Mouse (Mus musculus) G1E (cell line): ENCODE data around the gene Slc9a8. TPM values are rescaled to one million over a fixed set of nuclear protein-coding genes. Genes with fewer than 3 reads are reported as not detected.

ENCODE experiments used
- ATAC-seq: 2 replicates; pipeline ENCODE4 v1.8.0; 2016; ENCODE audit warnings: mild to moderate bottlenecking; ENCODE audit not compliant: insufficient number of reproducible peaks, poor library complexity, low FRiP score, severe bottlenecking; ENCODE audit errors: extremely low read depth
- DNase-seq: peaks from one replicate; pipeline ENCODE4 v3.0.0; 2012; ENCODE audit warnings: low spot score
- H3K27me3 ChIP-seq: 2 replicates; pipeline ENCODE4 v1.6.1; 2012; ENCODE audit warnings: mild to moderate bottlenecking, low read length, inconsistent platforms; ENCODE audit not compliant: insufficient read depth
- H3K36me3 ChIP-seq: replicated peaks from 2 replicates; pipeline ENCODE3; 2012; ENCODE audit warnings: mild to moderate bottlenecking, inconsistent platforms
- H3K4me1 ChIP-seq: 2 replicates; pipeline ENCODE4 v1.6.1; 2012; ENCODE audit warnings: low read depth, low read length, inconsistent platforms, mixed read lengths; ENCODE audit not compliant: insufficient read depth
- H3K4me3 ChIP-seq: 2 replicates; pipeline ENCODE4 v1.5.1; 2012; ENCODE audit warnings: low read depth, mild to moderate bottlenecking, inconsistent platforms, low read length, moderate library complexity, mixed read lengths
- H3K9me3 ChIP-seq: replicated peaks from 2 replicates; pipeline ENCODE4 v1.6.1; 2012; ENCODE audit warnings: inconsistent platforms
- CTCF ChIP-seq: IDR thresholded peaks from 2 replicates; pipeline ENCODE4 v1.5.1; 2012; ENCODE audit warnings: low read depth, low read length, inconsistent platforms, mixed read lengths
- GATA1 ChIP-seq: IDR thresholded peaks from 2 replicates; pipeline ENCODE4 v1.6.1; 2012; ENCODE audit warnings: borderline replicate concordance, low read length, inconsistent platforms, mixed read lengths
- GATA2 ChIP-seq: IDR thresholded peaks from 2 replicates; pipeline ENCODE4 v1.6.1; 2012; ENCODE audit warnings: low read depth, low read length, inconsistent platforms, borderline replicate concordance
- POLR2AphosphoS5 ChIP-seq: IDR thresholded peaks from 2 replicates; pipeline ENCODE4 v1.6.1; 2012; ENCODE audit warnings: low read depth, low read length, inconsistent platforms; ENCODE audit not compliant: insufficient replicate concordance
- TAL1 ChIP-seq: conservative IDR thresholded peaks from 2 replicates; pipeline ENCODE4 v1.6.1; 2012; ENCODE audit warnings: low read depth, low read length, inconsistent platforms, mixed read lengths
- polyA plus RNA-seq: library from polyadenylated mRNA; stranded (reverse); fragments of >175 nt; gene quantifications from 2 replicates; pipeline ENCODE4 v1.2.3, GENCODE M21; 2012
- total RNA-seq, 2 experiments: library from RNA; stranded (forward) in 1 of 2; stranded (reverse) in 1 of 2; fragments of 200-1000 nt in 1 of 2; fragments of >200 nt in 1 of 2; fragmentation: Nextera tagmentation in 1 of 2; gene quantifications; 2 replicates each; pipeline ENCODE4 v1.2.3; 2014 to 2017

Gene Slc9a8
- total and polyA plus RNA-seq, 3 experiments: 13.2 to 90.4 (median 24.4) TPM

DNA sequence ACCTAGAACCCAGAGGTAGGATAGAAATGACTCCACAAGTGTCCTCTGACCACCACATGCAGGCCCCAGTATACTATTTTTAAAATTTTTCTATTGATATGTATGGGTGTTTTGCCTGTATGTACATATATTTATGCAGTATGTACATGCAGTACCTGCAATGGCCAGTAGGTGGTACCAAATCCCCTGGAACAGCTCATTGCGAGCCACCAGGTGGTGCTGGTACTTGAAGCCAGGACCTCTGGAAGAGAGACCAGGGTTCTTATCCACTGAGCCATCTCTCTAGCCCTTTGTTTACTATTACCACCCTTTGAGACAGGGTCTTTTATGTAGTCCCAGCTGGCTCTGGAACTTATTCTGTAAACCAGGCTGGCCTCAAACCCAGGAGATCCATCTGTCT is 2.3 kb upstream of the Slc9a8 start:
- H3K9me3 ChIP-seq: peaks cover 2% of the 10 kb centered on the region; the same call in 1 of the 2 replicates
- ATAC-seq: peak; percentile 31; the same call in 1 of the 2 replicates
- DNase-seq: peak; percentile 34
- TF ChIP-seq TAL1: no peak
- TF ChIP-seq CTCF: peak; percentile 85
- no peak overlapping the region for H3K4me3 ChIP-seq
- peaks cover 14% of the 10 kb centered on the region for H3K36me3 ChIP-seq
- peaks cover 6% of the 10 kb centered on the region; the same call in 1 of the 2 replicates for H3K27me3 ChIP-seq
- peaks cover 32% of the 10 kb centered on the region for H3K4me1 ChIP-seq

DNA sequence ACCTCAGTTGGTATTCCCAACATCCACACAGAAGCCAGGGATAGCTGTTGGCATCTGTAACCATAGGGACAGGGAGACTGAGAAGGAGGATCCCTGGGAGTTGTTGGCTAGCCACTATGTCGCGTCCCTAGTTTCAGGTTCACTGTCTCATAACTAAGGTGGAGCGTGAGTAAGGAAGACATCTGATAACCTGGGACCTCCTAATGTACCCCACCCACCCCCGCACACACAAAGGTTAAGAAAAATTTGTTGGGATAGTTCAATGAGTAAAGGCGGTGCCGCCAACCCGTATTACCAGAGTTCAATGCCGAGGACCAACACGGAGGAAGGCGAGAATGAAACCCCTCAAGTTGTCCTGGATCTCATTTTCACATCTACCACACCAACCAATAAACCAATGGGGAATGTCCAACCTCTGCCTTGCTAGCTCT is 686 bp upstream of the Slc9a8 start:
- H3K36me3 ChIP-seq: peaks cover 30% of the 10 kb centered on the region
- no peak for TF ChIP-seq GATA2
- TF ChIP-seq CTCF: no peak
- no peak for TF ChIP-seq POLR2AphosphoS5
- TF ChIP-seq TAL1: no peak
- no peak for TF ChIP-seq GATA1
- H3K4me1 ChIP-seq: peaks cover 46% of the 10 kb centered on the region
- ATAC-seq (no peak), DNase-seq (no peak)
- H3K9me3 ChIP-seq: no peaks in the 10 kb centered on the region; the same call in 1 of the 2 replicates
- H3K27me3 ChIP-seq: peaks cover 5% of the 10 kb centered on the region; the same call in 1 of the 2 replicates
- H3K4me3 ChIP-seq: peak overlapping the region; percentile 87

DNA sequence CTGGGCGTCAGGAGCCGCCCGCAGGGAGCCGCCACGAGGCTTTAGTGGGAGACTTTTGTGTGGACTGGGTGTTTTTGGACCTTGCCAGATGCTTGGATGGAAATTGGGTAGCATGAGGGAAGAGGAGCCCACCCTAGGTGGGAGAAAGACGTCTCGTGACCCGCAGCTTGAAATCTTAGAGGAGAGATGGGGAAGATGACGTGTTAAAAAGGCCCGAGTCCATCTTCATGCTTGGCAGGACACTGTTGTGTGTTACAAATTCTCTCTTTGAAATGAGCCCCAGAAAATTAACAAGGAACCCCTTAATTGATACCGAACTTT is 598 bp downstream of the Slc9a8 start:
- H3K36me3 ChIP-seq: peaks cover 43% of the 10 kb centered on the region
- H3K4me1 ChIP-seq: peaks cover 53% of the 10 kb centered on the region
- no peaks in the 10 kb centered on the region for H3K27me3 ChIP-seq
- TF ChIP-seq GATA2: no peak
- no peak for TF ChIP-seq POLR2AphosphoS5
- TF ChIP-seq CTCF: no peak
- TF ChIP-seq GATA1: no peak
- no peak for TF ChIP-seq TAL1
- peak; percentile 33 for DNase-seq
- ATAC-seq: no peak
- H3K9me3 ChIP-seq: no peaks in the 10 kb centered on the region; the same call in 1 of the 2 replicates
- H3K4me3 ChIP-seq: peak overlapping the region; percentile 87

DNA sequence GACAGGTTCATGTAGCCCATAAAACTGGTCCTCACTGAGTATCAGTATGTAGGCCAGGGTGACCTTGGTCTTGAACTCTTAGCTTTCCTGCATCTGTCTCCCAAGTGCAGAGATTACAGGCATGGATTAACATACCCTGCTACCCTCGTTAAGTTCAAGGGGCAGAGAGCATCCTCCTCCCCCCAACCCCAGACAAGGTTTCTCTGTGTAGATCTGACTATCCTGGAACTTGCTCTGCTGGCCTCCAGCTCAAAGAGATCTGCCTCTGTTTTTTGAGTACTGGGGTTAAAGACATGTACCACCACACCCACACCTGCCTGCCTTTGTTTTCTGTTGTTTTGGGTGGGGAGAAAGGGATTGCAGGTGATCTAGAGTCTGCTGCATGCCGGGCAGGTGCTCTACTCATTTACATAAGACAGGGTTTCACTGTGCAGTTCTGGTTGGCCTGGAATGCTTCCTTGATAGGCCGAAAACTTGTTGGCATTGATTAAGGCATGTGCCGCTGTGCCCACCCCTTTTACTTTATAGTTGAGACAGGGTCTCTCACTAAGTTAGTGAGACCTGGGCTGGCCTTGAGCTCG is 1.6 kb downstream of the Slc9a8 start:
- no peak for TF ChIP-seq CTCF
- TF ChIP-seq POLR2AphosphoS5: no peak
- TF ChIP-seq GATA2: no peak
- TF ChIP-seq TAL1: no peak
- no peak for TF ChIP-seq GATA1
- peak overlapping the region; percentile 87; the same call in 1 of the 2 replicates for H3K4me3 ChIP-seq
- no peaks in the 10 kb centered on the region; the same call in 1 of the 2 replicates for H3K9me3 ChIP-seq
- H3K27me3 ChIP-seq: no peaks in the 10 kb centered on the region
- peaks cover 53% of the 10 kb centered on the region for H3K36me3 ChIP-seq
- no peak for ATAC-seq
- H3K4me1 ChIP-seq: peaks cover 53% of the 10 kb centered on the region
- no peak for DNase-seq

DNA sequence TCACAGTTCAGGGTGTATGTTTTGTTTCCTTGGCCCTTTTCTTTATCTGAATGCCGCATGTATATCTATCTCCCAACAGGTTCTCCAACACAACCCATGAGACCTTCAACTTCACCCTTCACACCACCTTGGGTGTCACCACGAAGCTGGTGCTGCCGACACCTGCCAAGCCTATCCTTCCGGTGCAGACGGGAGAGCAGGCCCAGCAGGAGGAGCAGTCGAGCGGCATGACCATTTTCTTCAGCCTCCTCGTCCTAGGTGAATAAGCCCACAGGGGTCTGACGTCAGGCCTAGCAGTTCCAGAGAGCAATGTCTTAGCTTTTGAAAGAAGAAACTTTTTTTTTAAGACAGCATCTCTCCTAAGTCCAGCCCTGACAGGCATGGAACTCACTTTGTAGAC is 2.5 kb downstream of the Slc9a8 start:
- Histone ChIP-seq H3K27me3 (no peaks in the 10 kb centered on the region), H3K4me1 (peaks cover 55% of the 10 kb centered on the region), H3K36me3 (peaks cover 58% of the 10 kb centered on the region), H3K4me3 (peak overlapping the region; percentile 52; the same call in 1 of the 2 replicates), H3K9me3 (no peaks in the 10 kb centered on the region; the same call in 1 of the 2 replicates)
- no peak for DNase-seq
- TF ChIP-seq CTCF (no peak), GATA1 (no peak), TAL1 (no peak), POLR2AphosphoS5 (no peak), GATA2 (no peak)
- no peak for ATAC-seq

DNA sequence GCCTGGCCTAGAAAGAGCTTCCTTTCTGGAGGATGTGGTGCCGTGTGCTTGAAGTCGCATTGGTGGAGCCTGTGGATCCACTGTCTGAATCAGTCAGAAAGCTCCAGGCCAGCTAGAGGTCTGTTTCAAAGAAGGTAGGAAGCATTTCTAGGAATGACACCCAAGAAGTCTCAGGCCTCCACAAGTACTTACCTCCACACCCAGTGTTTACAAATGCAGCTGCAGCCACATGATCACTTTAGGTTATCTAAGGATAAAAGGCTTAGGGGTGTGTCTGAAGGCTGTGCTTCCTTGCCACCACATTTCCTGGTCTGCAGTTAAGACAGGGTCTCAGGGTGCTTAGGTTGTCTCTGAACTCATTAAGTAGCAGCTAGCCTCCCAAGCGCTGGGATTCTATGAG is 3.0 kb downstream of the Slc9a8 start:
- Histone ChIP-seq H3K27me3 (no peaks in the 10 kb centered on the region), H3K9me3 (no peaks in the 10 kb centered on the region), H3K4me3 (peak overlapping the region; percentile 52; the same call in 1 of the 2 replicates), H3K4me1 (peaks cover 60% of the 10 kb centered on the region), H3K36me3 (peaks cover 62% of the 10 kb centered on the region)
- TF ChIP-seq GATA2 (no peak), TAL1 (no peak), CTCF (no peak), POLR2AphosphoS5 (no peak), GATA1 (no peak)
- DNase-seq: no peak
- ATAC-seq: 0 out of 2 replicates have a peak, but pooled peaks have one; percentile 5
